Mouse (Mus musculus) kidney, postnatal 10 days (tissue): ENCODE data around the gene Gtf2a1l.

Experiments
- DNase-seq: peaks from one replicate; pipeline ENCODE4 v3.0.0; 2021; ENCODE audit warnings: mixed read lengths

Gene Gtf2a1l

GRCm38 (mm10) chr17:88668452-88668851 lies at the start of gene Gtf2a1l:
Gene Gtf2a1l, plus strand, starts transcription at chr17:88668660.
- DNase-seq: peak; percentile 36

GRCm38 (mm10) chr17:88620935-88621334 lies 47.5 kb upstream of the Gtf2a1l start:
- no peak for DNase-seq

GRCm38 (mm10) chr17:88621374-88621773 lies 47.1 kb upstream of the Gtf2a1l start:
- no peak for DNase-seq

- no peak for DNase-seq
Observed at GRCm38 (mm10) chr17:88622711-88623110, 45.7 kb upstream of the Gtf2a1l start.

GRCm38 (mm10) chr17:88624386-88624785 lies 44.1 kb upstream of the Gtf2a1l start:
- DNase-seq: no peak

GRCm38 (mm10) chr17:88625350-88625749 lies 43.1 kb upstream of the Gtf2a1l start:
- DNase-seq: no peak

GRCm38 (mm10) chr17:88625931-88626330 lies 42.5 kb upstream of the Gtf2a1l start:
- no peak for DNase-seq

- DNase-seq: peak; percentile 55
Observed at GRCm38 (mm10) chr17:88626347-88626811, 42.1 kb upstream of the Gtf2a1l start.

- DNase-seq: peak; percentile 55
Observed at GRCm38 (mm10) chr17:88627150-88627549, 41.3 kb upstream of the Gtf2a1l start.

- peak; percentile 83 for DNase-seq
Observed at GRCm38 (mm10) chr17:88628676-88629380, 39.6 kb upstream of the Gtf2a1l start.

- DNase-seq: no peak
Observed at GRCm38 (mm10) chr17:88629381-88629759, 39.1 kb upstream of the Gtf2a1l start.

- DNase-seq: peak; percentile 62
Observed at GRCm38 (mm10) chr17:88629931-88630553, 38.4 kb upstream of the Gtf2a1l start.

- peak; percentile 86 for DNase-seq
Observed at GRCm38 (mm10) chr17:88630554-88630948, 37.9 kb upstream of the Gtf2a1l start.

- DNase-seq: no peak
Observed at GRCm38 (mm10) chr17:88632631-88633030, 35.8 kb upstream of the Gtf2a1l start.

GRCm38 (mm10) chr17:88636076-88636475 lies 32.4 kb upstream of the Gtf2a1l start:
- DNase-seq: no peak

GRCm38 (mm10) chr17:88636587-88636986 lies 31.9 kb upstream of the Gtf2a1l start:
- peak; percentile 34 for DNase-seq

- peak; percentile 86 for DNase-seq
Observed at GRCm38 (mm10) chr17:88641012-88641411, 27.4 kb upstream of the Gtf2a1l start.

GRCm38 (mm10) chr17:88641836-88642235 lies 26.6 kb upstream of the Gtf2a1l start:
- no peak for DNase-seq

- DNase-seq: no peak
Observed at GRCm38 (mm10) chr17:88644876-88645275, 23.6 kb upstream of the Gtf2a1l start.

- DNase-seq: no peak
Observed at GRCm38 (mm10) chr17:88645299-88645698, 23.2 kb upstream of the Gtf2a1l start.

- DNase-seq: no peak
Observed at GRCm38 (mm10) chr17:88647149-88647548, 21.3 kb upstream of the Gtf2a1l start.

- DNase-seq: peak; percentile 80
Observed at GRCm38 (mm10) chr17:88652010-88652409, 16.4 kb upstream of the Gtf2a1l start.

GRCm38 (mm10) chr17:88652702-88653374 lies 15.6 kb upstream of the Gtf2a1l start:
- DNase-seq: peak; percentile 86

- no peak for DNase-seq
Observed at GRCm38 (mm10) chr17:88653375-88653769, 15.1 kb upstream of the Gtf2a1l start.
